ENCODE assay signal across 8 mouse cellular contexts in genomic region chr19:8976535-8976934, GRCm38 (mm10). TPM values are rescaled to one million over a fixed set of nuclear protein-coding genes. Genes with fewer than 3 reads are reported as not detected.
A peak's percentile ranks its signal among the peaks of the same experiment; 100 is the strongest.
DNase-seq lines count a peak whose midpoint lies in the region; ATAC-seq and TF ChIP-seq lines count a peak whose summit lies in the region.

No protein-coding gene starts in this region.

- ATAC-seq in cerebellum, adult (ENCODE audit: insufficient number of reproducible peaks, low FRiP score, low TSS enrichment), result no peak
- ATAC-seq in limb, embryonic 13.5 days (ENCODE audit: low FRiP score, low read depth), result peak; percentile 83
- ATAC-seq in monocyte, adult 5-6 weeks (replicated peaks; ENCODE audit: insufficient number of reproducible peaks, low FRiP score, low TSS enrichment, poor library complexity, severe bottlenecking), result peak; percentile 61

- H3K9me3 ChIP-seq in ES-E14 (ENCODE audit: control insufficient read depth, insufficient read depth, low read depth, low read length), result no peaks in the 10 kb centered on the region
- no peaks in the 10 kb centered on the region for H3K9me3 ChIP-seq in embryonic facial prominence, embryonic 10.5 days
- H3K9me3 ChIP-seq in limb, embryonic 13.5 days, result no peaks in the 10 kb centered on the region

- in situ Hi-C loops in ES-E14 (cut with MboI; ENCODE audit: low sequenced_read_pairs in 2 of 2, unreplicated experiment in 2 of 2), result loop anchor here in 1 of 2 experiments (25.0 kb wide), 1 partner anchor 111 kb away; the partner anchor contains the start of gene Scgb1a1

- H3K27me3 ChIP-seq in embryonic facial prominence, embryonic 10.5 days (replicated peaks; ENCODE audit: low read depth, poor library complexity, severe bottlenecking), result no peaks in the 10 kb centered on the region
- H3K27me3 ChIP-seq in limb, embryonic 13.5 days, result no peaks in the 10 kb centered on the region

- H3K4me1 ChIP-seq in ES-E14 (ENCODE audit: control insufficient read depth in 2 of 2, insufficient read depth in 2 of 2, low read length in 2 of 2, poor library complexity in 1 of 2), result peaks cover 0 to 10% of the 10 kb centered on the region in 2 experiments; a peak in 2 of 4 replicates
- H3K4me1 ChIP-seq in embryonic facial prominence, embryonic 10.5 days, result peaks cover 3% of the 10 kb centered on the region; the same call in 1 of the 2 replicates
- H3K4me1 ChIP-seq in limb, embryonic 13.5 days, result peaks cover 17% of the 10 kb centered on the region

- no peak overlapping the region for H3K4me3 ChIP-seq in ES-E14 (ENCODE audit: insufficient read depth in 1 of 2, low read depth in 1 of 2, low read length in 2 of 2, poor library complexity in 1 of 2, severe bottlenecking in 1 of 2)
- no peak overlapping the region for H3K4me3 ChIP-seq in embryonic facial prominence, embryonic 10.5 days
- no peak overlapping the region for H3K4me3 ChIP-seq in limb, embryonic 13.5 days

- H3K27ac ChIP-seq in ES-E14 (ENCODE audit: insufficient read depth, low read depth, low read length, poor library complexity, severe bottlenecking), result no peak overlapping the region
- H3K27ac ChIP-seq in embryonic facial prominence, embryonic 10.5 days (replicated peaks), result no peak overlapping the region
- no peak overlapping the region for H3K27ac ChIP-seq in limb, embryonic 13.5 days

- peak; percentile 38 for DNase-seq in cerebellum, adult 11 months
- DNase-seq in ES-E14 (ENCODE audit: low read depth, low spot score), result no peak
- peak; percentile 74 for DNase-seq in embryonic facial prominence, embryonic 10.5 days (ENCODE audit: low spot score)
- DNase-seq in heart, postnatal 36 days, result peak; percentile 64 to 68
- DNase-seq in layer of hippocampus, adult 8-10 months (ENCODE audit: low spot score in 2 of 2), result no peak

- intact Hi-C loops in heart, postnatal 36 days (cut with DNase I), result loop anchor here (1.0 kb wide), 3 partner anchors 106 to 134 kb away; no protein-coding TSS in a partner anchor

- WGBS in embryonic facial prominence, embryonic 10.5 days, result 43% methylated on average over 3 of the region's 3 CpGs
- 36% methylated on average over 3 of the region's 3 CpGs for WGBS in limb, embryonic 13.5 days

- H3K9ac ChIP-seq in ES-E14 (ENCODE audit: insufficient read depth, low read depth, low read length, poor library complexity, severe bottlenecking), result no peak overlapping the region
- H3K9ac ChIP-seq in limb, embryonic 13.5 days, result no peak overlapping the region

- H3K4me2 ChIP-seq in limb, embryonic 13.5 days (replicated peaks), result no peak overlapping the region

- H3K36me3 ChIP-seq in ES-E14 (ENCODE audit: control insufficient read depth, insufficient read depth, low read length, poor library complexity, severe bottlenecking), result peaks cover 73% of the 10 kb centered on the region
- peaks cover 98% of the 10 kb centered on the region for H3K36me3 ChIP-seq in embryonic facial prominence, embryonic 10.5 days (replicated peaks)
- H3K36me3 ChIP-seq in limb, embryonic 13.5 days, result peaks cover 95% of the 10 kb centered on the region

TF ChIP-seq in ES-E14, 5 proteins besides CTCF, POLR2A, EP300 and RAD21:
- TF ChIP-seq CHD2 (IDR thresholded peaks at IDR 0.05; ENCODE audit: low read depth, low read length), result no peak
- 0 out of 2 replicates have a peak, but pooled peaks have one; percentile 7 for TF ChIP-seq ZC3H11A (IDR thresholded peaks at IDR 0.05; ENCODE audit: borderline replicate concordance, low read depth, low read length)

RNA-seq across cellular contexts. Expression of gene Eef1g, which starts 9.7 kb away (rescaled TPM):
- total RNA-seq in ES-E14 (2012; rRNA removed), result 1,417 and 1,811 TPM in 2 replicates
- 550 and 554 TPM in 2 replicates for polyA plus RNA-seq in embryonic facial prominence, embryonic 10.5 days (2016; fragmentation: Nextera tagmentation; extraction: Ambion mirVana)
- total RNA-seq in heart, postnatal 36 days (2021), result 100 to 1,000 TPM; 246 to 250 TPM
- polyA plus RNA-seq in limb, embryonic 13.5 days (2015; fragmentation: Nextera tagmentation; extraction: Ambion mirVana), result 508 and 512 TPM in 2 replicates
- 313 to 352 TPM (median 341 TPM) in 3 replicates for total RNA-seq in monocyte, adult 5-6 weeks (2017)
- total RNA-seq in layer of hippocampus, adult 8-10 months (2022), result 100 to 1,000 TPM; 223 to 248 (median 236) TPM

RNA-seq across cellular contexts. Expression of gene Ahnak, which starts 12.5 kb away (rescaled TPM):
- total RNA-seq in ES-E14 (2012; rRNA removed), result 102 and 155 TPM in 2 replicates
- polyA plus RNA-seq in embryonic facial prominence, embryonic 10.5 days (2016; fragmentation: Nextera tagmentation; extraction: Ambion mirVana), result 9.3 and 10.0 TPM in 2 replicates
- 100 to 1,000 TPM; 362 to 377 TPM for total RNA-seq in heart, postnatal 36 days (2021)
- polyA plus RNA-seq in limb, embryonic 13.5 days (2015; fragmentation: Nextera tagmentation; extraction: Ambion mirVana), result 35.2 and 35.6 TPM in 2 replicates
- total RNA-seq in monocyte, adult 5-6 weeks (2017), result 408 to 1,020 TPM (median 414 TPM) in 3 replicates
- total RNA-seq in layer of hippocampus, adult 8-10 months (2022), result 10 to 100 TPM; 27.0 to 32.2 (median 29.0) TPM

RNA-seq across cellular contexts. Expression of gene Tut1, which starts 22.9 kb away (rescaled TPM):
- total RNA-seq in ES-E14 (2012; rRNA removed), result 42.6 and 49.6 TPM in 2 replicates
- polyA plus RNA-seq in embryonic facial prominence, embryonic 10.5 days (2016; fragmentation: Nextera tagmentation; extraction: Ambion mirVana), result 45.2 and 47.8 TPM in 2 replicates
- 1 to 10 TPM; 8.1 to 8.9 TPM for total RNA-seq in heart, postnatal 36 days (2021)
- 35.6 and 36.5 TPM in 2 replicates for polyA plus RNA-seq in limb, embryonic 13.5 days (2015; fragmentation: Nextera tagmentation; extraction: Ambion mirVana)
- total RNA-seq in monocyte, adult 5-6 weeks (2017), result 14.8 to 16.9 TPM (median 16.7 TPM) in 3 replicates
- 10 to 100 TPM; 21.5 to 22.2 (median 21.9) TPM for total RNA-seq in layer of hippocampus, adult 8-10 months (2022)

RNA-seq across cellular contexts. Expression of gene Mta2, which starts 34.9 kb away (rescaled TPM):
- total RNA-seq in ES-E14 (2012; rRNA removed), result 89.8 and 92.9 TPM in 2 replicates
- polyA plus RNA-seq in embryonic facial prominence, embryonic 10.5 days (2016; fragmentation: Nextera tagmentation; extraction: Ambion mirVana), result 212 and 216 TPM in 2 replicates
- 10 to 100 TPM; 33.2 to 38.5 TPM for total RNA-seq in heart, postnatal 36 days (2021)
- 192 and 193 TPM in 2 replicates for polyA plus RNA-seq in limb, embryonic 13.5 days (2015; fragmentation: Nextera tagmentation; extraction: Ambion mirVana)
- total RNA-seq in monocyte, adult 5-6 weeks (2017), result 129 to 201 TPM (median 158 TPM) in 3 replicates
- total RNA-seq in layer of hippocampus, adult 8-10 months (2022), result 10 to 100 TPM; 53.7 to 66.5 (median 56.2) TPM

RNA-seq across cellular contexts. Expression of gene Eml3, which starts 47.2 kb away (rescaled TPM):
- total RNA-seq in ES-E14 (2012; rRNA removed), result 20.6 and 22.2 TPM in 2 replicates
- 28.9 and 30.1 TPM in 2 replicates for polyA plus RNA-seq in embryonic facial prominence, embryonic 10.5 days (2016; fragmentation: Nextera tagmentation; extraction: Ambion mirVana)
- total RNA-seq in heart, postnatal 36 days (2021), result 10 to 100 TPM in 1 of 2 experiments, 1 to 10 TPM in 1; 9.5 to 11.0 TPM
- 36.9 and 37.2 TPM in 2 replicates for polyA plus RNA-seq in limb, embryonic 13.5 days (2015; fragmentation: Nextera tagmentation; extraction: Ambion mirVana)
- 39.3 to 101 TPM (median 62.5 TPM) in 3 replicates for total RNA-seq in monocyte, adult 5-6 weeks (2017)
- 10 to 100 TPM; 14.1 to 17.4 (median 15.3) TPM for total RNA-seq in layer of hippocampus, adult 8-10 months (2022)

Comparison
In these comparisons a context has a peak if more than half of its experiments do, and no peak if none do; other contexts are left out.
1. DNase-seq: peak in cerebellum, adult 11 months (single experiment), embryonic facial prominence, embryonic 10.5 days (single experiment) and heart, postnatal 36 days (2 of 2); none in ES-E14 (single experiment) and layer of hippocampus, adult 8-10 months (0 of 2).